Mouse (Mus musculus) kidney, adult 10 weeks (tissue): ENCODE measurements around the gene Rho. TPM values are rescaled to one million over a fixed set of nuclear protein-coding genes. Genes with fewer than 3 reads are reported as not detected.

ENCODE experiments used
- polyA plus RNA-seq: library from polyadenylated mRNA; stranded (reverse); fragments of 350-450 nt; fragmentation: Illumina TruSeq; extraction: RNeasy Lipid Tissue Mini Kit (QIAGEN cat#74804); gene quantifications from one replicate; pipeline ENCODE4 v1.2.3, GENCODE M21; 2014; ENCODE audit warnings: low read depth, low replicate concordance

The Rho gene
- 0.08 TPM for polyA plus RNA-seq

DNA sequence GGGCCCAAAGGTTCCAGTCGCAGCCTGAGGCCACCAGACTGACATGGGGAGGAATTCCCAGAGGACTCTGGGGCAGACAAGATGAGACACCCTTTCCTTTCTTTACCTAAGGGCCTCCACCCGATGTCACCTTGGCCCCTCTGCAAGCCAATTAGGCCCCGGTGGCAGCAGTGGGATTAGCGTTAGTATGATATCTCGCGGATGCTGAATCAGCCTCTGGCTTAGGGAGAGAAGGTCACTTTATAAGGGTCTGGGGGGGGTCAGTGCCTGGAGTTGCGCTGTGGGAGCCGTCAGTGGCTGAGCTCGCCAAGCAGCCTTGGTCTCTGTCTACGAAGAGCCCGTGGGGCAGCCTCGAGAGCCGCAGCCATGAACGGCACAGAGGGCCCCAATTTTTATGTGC, at the start of gene Rho:
Gene Rho (plus strand): TSS at position 110 of the 400 bp plus-strand sequence.

DNA sequence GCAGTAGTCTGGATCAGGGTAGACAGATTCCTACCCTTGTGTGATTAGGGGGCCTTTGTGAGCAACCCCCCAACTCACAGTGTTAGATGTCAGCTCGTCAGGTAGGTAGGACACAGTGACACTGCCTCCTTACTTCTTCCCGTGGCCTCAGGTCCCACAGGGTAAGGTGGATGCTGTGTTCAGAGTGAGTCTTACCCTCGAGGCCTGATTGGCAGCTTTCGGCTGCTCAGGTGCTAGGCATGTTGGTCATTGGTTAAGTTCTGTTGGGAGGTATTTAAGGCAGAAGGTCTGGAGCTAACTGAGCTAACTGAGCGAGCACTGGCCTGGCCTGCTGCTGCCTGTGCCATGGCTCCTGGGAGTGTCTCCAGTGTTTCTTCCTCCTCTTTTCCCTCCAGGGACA, 13.1 kb downstream of the Rho start, which contains the start of gene H1foo:
Gene H1foo (plus strand): TSS at position 301 of the 400 bp plus-strand sequence.

Other genes with a start within 250 kb of the Rho start
- gene Tmem40, start 169.3 kb upstream of the Rho start, polyA plus RNA-seq, result not detected
- 2.6 TPM for gene Cand2, start 157.2 kb upstream of the Rho start, polyA plus RNA-seq
- 125 TPM for gene Rpl32, start 123.0 kb upstream of the Rho start, polyA plus RNA-seq
- gene Efcab12, start 93.3 kb upstream of the Rho start, polyA plus RNA-seq, result 0.61 TPM
- 7.0 TPM for gene Mbd4, start 78.4 kb upstream of the Rho start, polyA plus RNA-seq
- gene Ift122, start 78.3 kb upstream of the Rho start, polyA plus RNA-seq, result 19.4 TPM
- gene H1foo, start 13.2 kb downstream of the Rho start, polyA plus RNA-seq, result not detected
- gene Plxnd1, start 63.3 kb downstream of the Rho start, polyA plus RNA-seq, result 4.4 TPM